Mouse (Mus musculus) mouse embryonic stem cell (cell line): ENCODE data around the gene Kcnq1.

ENCODE experiments used
- in situ Hi-C, 2 experiments: fragments of 300-500 bp; cut with MboI; formaldehyde crosslinking; loops; 1 replicate in 1 of 2; 3 replicates in 1 of 2; pipeline ENCODE4 v1.14.3; 2019 to 2020; ENCODE audit warnings: low sequenced_read_pairs in 2 of 2, low pct_unique_long_range_greater_than_20kb in 1 of 2, mixed read lengths in 1 of 2; ENCODE audit not compliant: unreplicated experiment in 1 of 2

The Kcnq1 gene

DNA sequence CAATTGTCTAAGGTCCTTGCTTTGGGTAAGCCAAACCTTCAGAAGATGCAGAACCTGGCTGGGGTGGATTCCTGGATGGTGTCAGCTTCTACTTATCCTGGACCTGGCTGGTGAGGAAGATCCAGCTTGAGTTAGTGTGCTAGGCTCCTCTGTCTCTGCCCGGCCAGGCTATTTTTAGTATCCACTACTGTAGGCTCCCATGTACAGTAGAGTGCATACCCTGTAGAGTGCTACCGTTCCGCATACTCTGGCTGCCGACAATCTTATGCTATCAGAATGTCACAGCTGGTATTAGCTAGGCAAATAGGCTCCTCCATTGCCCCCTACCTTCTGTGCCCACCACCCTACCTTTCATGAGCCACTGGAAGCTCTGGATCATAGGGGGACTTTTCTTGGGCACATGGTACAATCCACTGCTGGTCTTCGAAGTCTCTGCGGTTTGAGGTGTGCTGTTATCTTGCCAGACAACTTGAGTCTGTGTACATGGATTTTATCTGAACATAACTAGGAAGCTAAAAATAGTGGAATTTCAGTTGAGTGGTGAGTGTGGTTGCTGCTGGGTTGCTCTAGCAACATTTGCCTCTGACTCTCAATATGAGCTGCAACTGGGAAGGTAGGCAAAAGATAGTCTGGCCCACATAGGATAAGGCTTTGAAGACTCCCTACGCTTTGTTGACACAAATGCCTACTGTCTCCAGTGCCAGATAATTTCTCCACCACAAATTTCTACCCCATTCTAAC lies 258.1 kb downstream of the Kcnq1 start:
- in situ Hi-C loops: no loop called here

DNA sequence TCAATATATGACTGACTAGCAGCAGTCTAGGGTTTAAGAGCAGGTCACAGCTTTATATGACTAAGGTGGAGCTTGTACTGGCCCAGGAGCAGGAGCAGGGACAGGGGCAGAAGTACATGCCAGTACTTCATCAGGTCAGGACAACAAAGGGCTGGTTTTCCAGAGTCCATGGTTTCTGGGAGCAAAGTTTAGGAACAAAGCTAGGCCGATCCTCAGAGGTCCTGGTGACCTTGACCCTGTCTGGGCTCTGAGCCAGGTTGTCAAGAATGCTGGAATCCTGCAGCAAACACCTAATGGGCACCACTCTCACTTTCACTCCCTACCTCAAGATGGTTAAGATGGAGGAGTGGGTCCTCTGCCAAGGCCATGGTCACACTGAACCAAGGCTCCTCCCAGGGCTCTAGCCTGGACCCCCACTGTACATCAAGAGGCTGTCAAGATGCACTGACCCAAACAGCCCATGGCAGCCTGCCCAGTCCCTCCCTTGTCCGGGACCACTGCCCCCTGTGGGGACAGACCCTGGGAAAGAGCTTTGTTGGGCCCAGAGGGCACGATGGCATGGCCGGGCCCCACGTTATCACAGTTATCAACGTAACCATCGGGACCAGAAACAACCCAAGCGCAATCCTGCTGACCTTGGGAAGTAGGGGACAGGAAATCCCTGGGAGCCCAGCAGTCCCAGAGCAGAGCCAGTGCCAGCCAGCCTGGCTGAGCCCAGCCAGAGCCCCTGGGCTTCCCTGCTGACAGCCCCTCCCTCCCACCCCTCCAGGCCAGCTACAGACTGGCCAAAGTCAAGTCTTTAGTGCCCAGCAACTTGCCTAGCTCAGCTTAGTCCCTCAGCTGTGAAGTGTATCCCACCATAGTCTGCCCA lies 259.0 kb downstream of the Kcnq1 start:
- in situ Hi-C loops: no loop called here

DNA sequence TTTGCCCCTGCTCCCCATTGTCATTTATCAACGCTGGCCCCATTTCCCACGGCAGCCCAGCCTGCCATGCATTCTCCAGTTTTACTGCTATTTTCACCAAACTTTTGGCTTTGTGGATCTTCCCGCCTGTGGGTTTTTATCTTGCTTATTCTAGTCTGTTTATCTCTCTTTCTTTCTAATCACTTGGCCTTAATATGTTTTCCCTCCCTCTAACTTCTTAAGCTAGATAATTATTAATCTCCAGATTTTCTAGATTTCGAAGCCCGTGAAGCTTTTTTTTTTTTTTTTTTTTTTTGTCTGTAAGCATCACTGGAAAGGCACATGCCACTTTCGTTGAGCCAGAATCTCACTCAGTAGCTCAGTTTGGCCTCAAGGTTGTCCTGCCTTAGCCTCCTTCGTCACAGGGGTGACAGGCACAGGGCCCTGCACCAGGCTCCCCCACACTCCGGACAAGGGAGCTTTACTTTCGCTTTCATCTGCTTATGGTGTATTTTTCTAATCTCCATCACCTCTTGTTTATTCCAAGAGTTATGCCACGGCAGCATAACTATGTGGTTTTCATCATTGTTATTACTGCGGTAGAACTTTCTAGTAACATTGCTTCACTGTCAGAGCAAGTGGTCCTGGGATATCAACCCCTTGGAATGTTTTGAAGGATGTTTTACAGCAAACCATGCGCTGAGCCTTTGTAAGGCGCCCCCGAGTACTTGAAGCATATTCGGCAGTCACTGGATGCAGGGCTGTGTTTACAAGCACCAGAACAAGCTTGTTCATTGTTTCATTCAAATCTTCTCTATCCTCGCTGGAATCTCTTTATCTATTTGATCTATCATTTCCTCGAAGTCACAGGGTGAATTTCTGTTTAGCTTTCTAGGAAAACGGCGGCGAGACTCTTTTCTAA lies 261.5 kb downstream of the Kcnq1 start:
- in situ Hi-C loops: no loop called here

DNA sequence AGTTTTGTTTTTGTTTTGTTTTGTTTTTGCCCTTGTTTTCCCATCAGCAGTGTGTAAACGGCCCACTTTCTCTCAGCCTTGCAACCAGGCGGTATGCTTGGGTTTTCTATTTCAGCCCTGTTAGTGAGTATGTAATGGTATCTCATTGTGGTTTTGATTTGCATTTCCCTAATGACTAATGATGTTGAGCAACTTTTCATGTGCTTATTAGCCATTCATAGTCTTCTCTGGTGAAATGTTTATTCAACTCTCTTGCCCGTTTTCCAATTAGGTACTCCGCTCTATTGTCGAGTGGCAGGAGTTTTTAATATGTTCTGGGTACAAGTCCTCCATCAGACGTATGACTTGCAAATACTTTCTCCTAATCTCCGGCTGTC lies 262.1 kb downstream of the Kcnq1 start:
- in situ Hi-C loops: no loop called here

DNA sequence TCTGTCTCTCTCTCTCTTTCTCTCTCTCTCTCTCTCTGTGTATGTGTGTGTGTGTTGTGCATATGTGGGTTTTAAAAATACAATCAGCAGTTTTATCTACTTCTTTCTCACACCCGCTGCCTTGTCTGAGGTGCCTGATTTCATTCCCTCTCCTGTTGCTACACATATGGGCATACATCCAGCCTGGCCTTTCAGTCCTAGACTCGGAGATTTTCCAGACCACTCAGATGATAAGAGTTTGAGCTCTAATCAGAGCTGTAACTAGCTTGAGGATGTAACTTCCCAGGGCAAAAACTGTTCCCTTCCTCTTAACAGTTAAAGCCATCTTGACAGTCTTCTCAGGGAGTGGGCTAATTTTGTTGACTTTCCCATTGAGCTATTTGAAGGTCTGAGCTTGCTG lies 265.2 kb downstream of the Kcnq1 start:
- in situ Hi-C loops: no loop called here

DNA sequence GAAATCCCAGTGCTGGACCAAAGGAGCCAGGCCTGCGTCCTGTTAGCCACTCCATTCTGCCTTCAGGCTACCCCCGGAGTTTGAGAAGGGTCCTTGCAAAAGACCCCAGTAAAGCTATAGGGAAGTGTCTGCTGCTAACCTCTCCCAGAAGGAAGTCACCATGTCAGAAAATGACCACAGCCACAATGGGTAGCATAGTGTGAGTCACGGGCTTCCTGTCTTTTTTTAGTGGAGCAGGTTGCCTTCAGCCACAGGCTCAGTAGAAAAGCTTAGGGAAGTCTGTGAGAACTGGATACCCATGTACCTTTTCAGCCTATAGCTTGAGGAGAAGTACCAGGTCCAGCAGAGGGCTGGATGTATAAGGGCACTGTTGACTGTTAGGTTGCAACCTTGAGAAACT lies 267.1 kb downstream of the Kcnq1 start:
- in situ Hi-C loops: no loop called here

DNA sequence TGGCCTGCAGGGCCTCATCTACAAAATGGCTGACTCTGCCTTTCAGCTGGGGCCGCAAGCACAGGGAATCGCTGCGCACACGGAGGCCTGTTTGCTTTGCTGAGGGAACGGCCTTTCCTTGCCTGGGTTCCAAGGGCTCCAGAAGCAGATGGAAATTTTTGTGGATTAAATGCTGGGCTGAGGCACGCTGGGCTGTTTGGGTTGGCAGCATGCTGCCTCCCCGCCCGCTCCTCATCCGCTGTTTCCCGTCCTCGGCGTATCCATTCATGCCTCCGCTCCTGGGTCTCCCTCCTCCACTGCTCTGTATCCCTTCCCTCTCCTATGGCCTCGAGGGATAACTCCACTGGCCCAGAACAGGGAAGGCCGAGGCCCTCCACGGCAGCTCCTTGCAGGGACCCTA lies 269.8 kb downstream of the Kcnq1 start:
- in situ Hi-C loops: no loop called here

DNA sequence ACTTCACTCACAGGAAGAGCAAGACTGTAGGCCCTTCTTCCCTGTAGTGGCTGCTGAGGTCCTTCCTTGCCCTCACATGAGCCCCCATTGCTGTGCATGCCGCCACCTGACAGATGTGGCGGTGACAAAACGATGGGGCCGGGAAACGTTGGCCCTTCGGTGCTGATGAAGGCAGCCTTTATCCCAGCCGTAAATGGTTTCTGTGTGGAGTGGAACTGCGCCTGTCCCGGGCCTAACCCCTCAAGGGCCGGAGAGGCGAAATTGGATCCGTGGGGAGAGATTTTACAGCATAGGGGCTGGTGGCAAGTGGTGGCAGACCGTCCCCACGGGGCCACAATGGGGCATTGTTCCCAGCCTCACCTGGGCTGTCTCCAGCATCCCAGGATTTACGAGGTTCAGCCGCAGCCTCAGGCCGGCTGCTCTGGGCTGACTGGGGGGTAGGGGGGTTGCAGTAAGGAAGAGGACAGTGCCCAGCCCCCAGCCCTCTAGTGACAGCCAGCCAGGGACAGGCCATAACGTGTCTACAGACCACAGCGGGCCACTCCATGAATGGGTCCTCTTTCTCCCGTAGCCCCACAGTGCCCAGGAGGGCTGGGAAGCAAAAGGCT lies 274.4 kb downstream of the Kcnq1 start:
- in situ Hi-C loops: no loop called here

DNA sequence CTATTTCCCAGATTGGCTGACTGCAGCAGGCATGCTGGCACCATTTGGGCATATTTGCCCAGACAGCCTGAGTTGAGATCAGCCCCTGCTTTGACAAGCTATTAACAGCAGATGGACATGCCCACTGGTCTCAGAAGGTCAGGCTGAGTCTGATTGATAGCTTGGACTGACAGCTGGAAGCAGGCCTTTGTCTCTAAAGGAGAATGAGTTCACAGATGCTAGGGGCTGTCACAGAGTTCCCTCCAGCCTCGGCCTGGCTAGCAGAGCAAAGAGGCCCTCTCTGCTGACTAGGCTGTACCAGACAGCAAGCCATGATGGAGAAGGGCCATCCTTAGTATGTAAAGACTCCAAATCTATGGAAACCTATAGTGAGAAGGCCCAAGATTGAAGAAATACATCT lies 280.5 kb downstream of the Kcnq1 start:
- in situ Hi-C loops: no loop called here

DNA sequence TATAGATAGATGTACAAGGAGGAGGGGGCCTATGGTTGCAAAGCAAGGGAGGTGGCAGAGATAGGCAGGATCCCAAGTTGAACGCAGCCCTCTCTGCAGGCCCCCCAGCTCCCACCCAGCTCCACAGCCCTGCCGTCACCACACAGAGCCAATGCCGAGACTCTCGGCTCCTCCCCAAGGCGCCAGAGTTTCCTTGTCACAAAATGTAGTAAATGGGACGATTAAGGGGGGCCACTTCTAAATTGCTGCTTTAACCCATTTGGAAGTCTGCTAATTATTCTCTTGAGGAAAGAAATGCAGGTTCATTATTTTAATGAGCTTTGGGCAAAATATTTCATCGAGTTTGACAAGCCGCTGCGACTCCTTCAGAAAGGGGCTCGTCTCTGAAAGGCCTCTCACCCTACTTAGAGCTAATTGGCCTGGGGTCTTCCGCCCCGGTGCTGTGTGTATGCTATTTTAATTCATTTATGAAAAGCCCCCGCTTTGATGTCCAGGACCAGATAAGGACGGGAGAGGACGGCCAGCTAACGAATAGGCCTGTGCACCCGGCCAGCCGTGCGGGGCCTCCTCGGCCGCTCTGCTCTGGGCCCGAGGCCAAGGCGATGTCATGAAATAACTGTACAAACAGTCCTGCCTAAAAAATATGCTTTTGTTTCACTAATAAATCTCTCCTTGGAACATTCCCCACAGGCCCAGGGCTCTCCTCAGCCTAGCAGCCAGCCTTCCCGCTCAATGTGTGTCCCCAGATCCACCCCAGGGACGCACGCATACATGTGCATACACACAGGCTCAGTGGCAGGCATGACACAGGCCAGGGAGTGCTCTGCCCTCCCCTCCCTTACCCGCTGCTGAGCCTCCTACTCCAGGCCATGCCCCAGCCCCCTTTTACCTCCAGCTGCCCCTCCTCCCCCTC lies 282.9 kb downstream of the Kcnq1 start:
- in situ Hi-C loops: no loop called here

DNA sequence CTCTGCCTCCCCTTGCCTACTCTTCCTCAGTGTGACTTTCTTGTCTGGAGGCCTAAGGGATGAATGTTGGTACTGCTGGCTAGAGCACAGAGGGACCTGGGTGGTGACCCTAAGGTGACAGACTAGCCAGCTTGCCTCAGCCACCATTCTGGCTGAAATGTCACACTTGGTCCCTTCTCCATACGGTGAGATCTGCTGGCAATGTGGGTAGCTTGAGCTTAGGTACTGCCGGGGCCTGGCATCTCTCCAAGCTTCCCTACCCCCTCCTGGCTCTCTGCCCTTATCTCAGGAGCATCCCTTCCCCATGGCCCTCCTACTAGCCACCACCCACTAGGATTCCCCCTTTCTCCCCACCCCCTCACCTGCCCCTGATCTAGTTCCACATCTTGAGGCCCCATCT lies 283.7 kb downstream of the Kcnq1 start:
- in situ Hi-C loops: no loop called here

DNA sequence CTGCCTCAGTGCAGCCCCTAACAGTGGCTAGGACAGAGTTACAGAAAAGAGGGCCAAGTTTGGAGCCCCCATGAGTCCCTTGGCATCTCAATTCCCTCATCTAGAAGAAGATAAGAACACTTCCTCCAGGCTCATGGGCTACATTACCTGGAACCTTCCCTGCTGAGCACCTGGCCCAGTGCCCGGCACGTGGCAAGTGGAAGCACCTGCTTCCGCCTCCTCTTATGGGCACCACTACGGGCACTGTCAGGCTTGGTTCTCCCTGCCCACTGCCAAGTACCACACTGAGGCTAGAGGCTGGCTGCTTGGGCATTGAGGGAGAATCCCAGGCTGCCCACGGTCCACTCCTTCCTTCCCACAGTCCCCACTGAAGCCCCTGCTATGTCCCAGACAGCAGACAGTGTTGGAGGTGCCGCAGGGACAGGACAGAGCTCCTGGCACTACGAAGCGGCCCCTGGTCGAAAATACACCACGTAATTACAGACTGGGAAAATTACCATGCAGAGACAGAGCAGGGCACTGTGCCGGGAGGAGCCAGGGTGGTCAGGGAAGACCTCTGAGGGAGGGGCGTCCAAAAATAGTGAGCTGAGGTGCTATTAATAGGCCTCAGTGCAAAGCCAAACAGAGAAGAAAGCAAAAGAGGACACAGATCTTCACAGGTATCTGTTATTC lies 284.3 kb downstream of the Kcnq1 start:
- in situ Hi-C loops: no loop called here

DNA sequence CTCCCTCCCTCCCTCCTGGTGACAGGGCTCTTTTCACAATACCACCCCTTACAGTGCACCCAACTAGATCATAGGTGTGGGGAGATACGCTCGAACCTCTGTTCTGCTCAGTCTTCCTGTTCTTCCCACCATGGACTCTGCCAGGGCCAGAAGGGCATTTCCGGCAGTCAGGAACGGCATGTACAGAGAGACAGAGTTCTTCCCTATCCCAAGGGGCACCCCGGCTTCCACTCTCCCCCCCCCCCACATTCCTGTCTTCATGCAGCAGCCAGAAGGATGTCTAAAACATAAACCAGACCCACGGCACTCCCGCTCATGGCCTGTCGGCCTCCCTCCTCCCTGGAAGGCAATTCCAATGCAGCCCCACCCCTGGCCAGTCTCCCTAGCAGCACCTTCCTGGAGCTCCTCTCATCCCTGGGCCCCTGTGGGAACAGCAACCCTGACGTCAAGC lies 289.0 kb downstream of the Kcnq1 start:
- in situ Hi-C loops: no loop called here

DNA sequence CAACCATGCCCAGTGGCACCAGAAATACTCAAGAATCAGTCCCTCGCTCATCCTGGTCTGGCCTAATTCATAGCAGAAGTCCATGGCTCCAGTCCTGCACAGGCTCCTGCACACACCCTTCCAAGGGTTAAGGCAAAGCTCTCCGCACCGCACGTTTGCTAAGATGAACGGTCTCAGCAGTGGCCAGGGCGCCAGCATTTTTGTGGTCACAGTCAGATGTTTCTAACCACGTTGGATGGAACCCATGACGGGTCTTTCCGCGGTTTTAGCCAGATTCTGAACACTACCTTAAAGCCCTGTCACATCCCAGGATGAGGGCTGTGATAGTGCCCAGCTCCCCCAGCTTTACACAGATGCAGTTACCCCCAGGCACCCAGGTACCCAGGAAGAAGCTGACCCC lies 293.6 kb downstream of the Kcnq1 start:
- in situ Hi-C loops: no loop called here

DNA sequence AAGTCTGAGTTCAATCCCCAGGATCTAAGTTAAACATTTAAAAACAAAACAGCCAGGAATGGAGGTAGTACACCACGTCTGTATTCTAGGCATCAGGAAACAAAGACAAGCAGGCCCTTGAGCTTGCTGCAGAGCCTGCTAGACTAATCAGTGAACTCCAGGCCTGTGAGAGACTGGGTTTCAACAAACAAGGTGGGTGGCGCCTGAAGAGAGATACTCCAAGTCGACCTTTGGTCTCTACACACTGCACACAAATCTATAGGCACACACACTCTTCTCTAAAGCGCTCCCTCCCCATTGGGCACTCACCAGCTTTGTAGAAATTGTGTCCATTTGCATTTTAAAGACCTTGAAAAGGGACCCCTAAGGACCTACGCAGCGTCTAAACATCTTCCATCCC lies 294.4 kb downstream of the Kcnq1 start:
- in situ Hi-C loops: no loop called here

DNA sequence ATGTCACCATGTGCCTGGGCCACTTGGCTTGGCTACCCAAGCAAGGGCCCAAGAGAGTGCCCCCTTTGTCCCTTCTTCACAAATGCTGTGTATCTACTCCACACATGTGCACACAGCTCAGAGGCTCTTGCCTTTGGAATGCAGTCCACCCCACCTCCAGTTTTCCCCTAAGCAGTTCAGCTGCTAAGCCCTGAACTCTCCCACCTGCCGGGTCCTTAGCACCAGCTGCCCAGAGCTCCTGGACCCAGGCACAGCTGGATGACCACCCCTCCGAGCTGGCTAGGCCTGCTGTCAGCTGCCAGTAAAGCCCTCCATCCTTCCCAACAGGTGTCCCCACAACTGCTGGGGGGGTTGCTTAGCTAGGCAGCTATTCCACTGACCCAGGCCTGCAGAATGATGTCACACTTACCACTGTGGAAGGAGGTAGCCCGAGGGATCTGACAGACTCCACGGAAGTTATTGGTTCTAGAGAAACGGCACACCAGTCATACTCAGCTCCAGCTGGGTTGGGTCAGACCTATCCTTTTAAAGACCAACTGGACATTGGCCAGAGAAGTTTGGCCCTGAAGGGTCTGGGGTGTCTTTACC lies 295.4 kb downstream of the Kcnq1 start:
- in situ Hi-C loops: no loop called here

DNA sequence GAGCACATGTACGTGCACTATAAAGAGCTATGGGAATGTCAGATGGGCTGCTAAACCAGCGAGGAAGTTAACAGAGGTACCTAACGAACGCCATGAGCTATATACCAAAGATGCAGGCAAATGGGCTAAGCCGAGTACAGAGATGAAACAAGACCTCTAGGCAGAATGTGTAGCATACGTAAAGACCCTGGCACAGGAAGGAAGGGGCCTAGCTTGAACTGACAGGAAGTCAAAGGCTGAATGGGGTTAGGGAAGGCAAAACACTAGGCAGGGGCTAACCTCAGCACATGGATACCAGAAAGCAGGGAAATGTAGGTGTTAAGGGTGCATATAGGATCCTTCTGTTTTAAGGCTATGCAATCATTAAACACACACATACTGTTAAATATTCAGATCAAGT lies 298.1 kb downstream of the Kcnq1 start:
- in situ Hi-C loops: no loop called here
